Mouse (Mus musculus) lung, postnatal 0 days (tissue): ENCODE data around the gene Hook2. TPM values are rescaled to one million over a fixed set of nuclear protein-coding genes. Genes with fewer than 3 reads are reported as not detected.

ENCODE experiments used
- ATAC-seq: fragments of 200-750 bp; cut with Nextera tagmentation; 2 replicates; pipeline ENCODE4 v1.8.0; 2017; ENCODE audit warnings: moderate library complexity
- DNase-seq: peaks from one replicate; pipeline ENCODE4 v3.0.0-alpha.2; 2016; ENCODE audit warnings: low spot score
- H3K27ac ChIP-seq: fragments of 300-500 bp; sonication (generic); 2 replicates; pipeline ENCODE4 v1.5.1; 2014; ENCODE audit warnings: antibody characterized with exemption, mild to moderate bottlenecking, low read length, mixed read lengths
- H3K27me3 ChIP-seq: fragments of 300-500 bp; sonication (generic); replicated peaks from 2 replicates; pipeline ENCODE4 v1.6.1; 2014; ENCODE audit warnings: low read length, mixed read lengths; ENCODE audit not compliant: insufficient read depth
- H3K36me3 ChIP-seq: fragments of 300-500 bp; sonication (generic); 2 replicates; pipeline ENCODE4 v1.6.1; 2014; ENCODE audit warnings: low read length, mixed read lengths; ENCODE audit not compliant: insufficient read depth
- H3K4me1 ChIP-seq: fragments of 300-500 bp; sonication (generic); 2 replicates; pipeline ENCODE4 v1.6.1; 2014; ENCODE audit warnings: antibody characterized with exemption, low read depth, low read length, mixed read lengths; ENCODE audit not compliant: insufficient read depth
- H3K4me2 ChIP-seq: fragments of 300-500 bp; sonication (generic); replicated peaks from 2 replicates; pipeline ENCODE4 v1.6.1; 2014; ENCODE audit warnings: low read depth, mild to moderate bottlenecking, low read length, moderate library complexity, mixed read lengths
- H3K4me3 ChIP-seq: fragments of 300-500 bp; sonication (generic); 2 replicates; pipeline ENCODE4 v1.5.1; 2014; ENCODE audit warnings: low read depth, low read length
- H3K9ac ChIP-seq: fragments of 300-500 bp; sonication (generic); replicated peaks from 2 replicates; pipeline ENCODE4 v1.6.1; 2014; ENCODE audit warnings: low read depth, mild to moderate bottlenecking
- H3K9me3 ChIP-seq: fragments of 300-500 bp; sonication (generic); 2 replicates; pipeline ENCODE4 v1.6.1; 2016; ENCODE audit warnings: low read length, mixed read lengths
- CTCF ChIP-seq: IDR thresholded peaks from 2 replicates; pipeline ENCODE4 v1.5.1; 2016; ENCODE audit warnings: antibody characterized with exemption, mild to moderate bottlenecking
- EP300 ChIP-seq: IDR thresholded peaks from 2 replicates; pipeline ENCODE4 v1.6.1; 2016; ENCODE audit warnings: antibody characterized with exemption, mild to moderate bottlenecking, control low read depth
- WGBS: fragments of 180-500 bp; shearing (Covaris S2); extraction: QIAGEN DNeasy Blood & Tissue Kit; methylation state at CpG from one replicate; pipeline ENCODE4 v1.1.7; 2014; 5-methylcytosine and 5-hydroxymethylcytosine counted together
- polyA plus RNA-seq: library from polyadenylated mRNA; unstranded; fragments of >200 nt; fragmentation: Nextera tagmentation; extraction: Ambion mirVana; gene quantifications from 2 replicates; pipeline ENCODE4 v1.2.1, GENCODE M21; 2015

The Hook2 gene
- polyA plus RNA-seq, 1 experiment from 2014 or later = 19.2 TPM

GRCm38 (mm10) chr8:84976031-84976762, 14.2 kb upstream of the Hook2 start:
- H3K4me1 ChIP-seq = peaks cover 19% of the 10 kb centered on the region
- H3K9me3 ChIP-seq = no peaks in the 10 kb centered on the region
- peaks cover 3% of the 10 kb centered on the region; the same call in 1 of the 2 replicates for H3K36me3 ChIP-seq
- H3K9ac ChIP-seq = peak overlapping the region; percentile 96
- H3K27me3 ChIP-seq = no peaks in the 10 kb centered on the region
- ATAC-seq (peak; percentile 69), DNase-seq (peak; percentile 98)
- H3K4me2 ChIP-seq = peak overlapping the region; percentile 89
- H3K4me3 ChIP-seq = peak overlapping the region; percentile 93
- peak; percentile 62 for TF ChIP-seq EP300
- TF ChIP-seq CTCF = peak; percentile 17; the same call in 1 of the 2 replicates
- H3K27ac ChIP-seq = peak overlapping the region; percentile 99
- WGBS = under 1% methylated on average over 53 of the region's 61 CpGs

- H3K27ac ChIP-seq = peak overlapping the region; percentile 99
- no peaks in the 10 kb centered on the region for H3K9me3 ChIP-seq
- peak overlapping the region; percentile 93 for H3K4me3 ChIP-seq
- ATAC-seq (no peak), DNase-seq (no peak)
- H3K4me2 ChIP-seq = peak overlapping the region; percentile 89
- H3K36me3 ChIP-seq = peaks cover under 1% of the 10 kb centered on the region; the same call in 1 of the 2 replicates
- no peak for TF ChIP-seq EP300
- TF ChIP-seq CTCF = no peak; the same call in 1 of the 2 replicates
- no peaks in the 10 kb centered on the region for H3K27me3 ChIP-seq
- H3K4me1 ChIP-seq = peaks cover 26% of the 10 kb centered on the region
- 2% methylated on average over 25 of the region's 25 CpGs for WGBS
- H3K9ac ChIP-seq = peak overlapping the region; percentile 96
Measured at GRCm38 (mm10) chr8:84976763-84977434, 13.5 kb upstream of the Hook2 start.

- peak overlapping the region; percentile 96 for H3K9ac ChIP-seq
- H3K36me3 ChIP-seq = no peaks in the 10 kb centered on the region
- peaks cover 33% of the 10 kb centered on the region for H3K4me1 ChIP-seq
- ATAC-seq (no peak), DNase-seq (peak; percentile 86)
- H3K4me2 ChIP-seq = peak overlapping the region; percentile 89
- no peaks in the 10 kb centered on the region for H3K9me3 ChIP-seq
- no peak for TF ChIP-seq CTCF
- no peak for TF ChIP-seq EP300
- under 1% methylated on average over 63 of the region's 70 CpGs for WGBS
- H3K27me3 ChIP-seq = no peaks in the 10 kb centered on the region
- H3K27ac ChIP-seq = peak overlapping the region; percentile 99
- peak overlapping the region; percentile 93 for H3K4me3 ChIP-seq
Measured at GRCm38 (mm10) chr8:84977435-84978247, 12.8 kb upstream of the Hook2 start.

- Histone ChIP-seq H3K4me1 (peaks cover 35% of the 10 kb centered on the region), H3K4me3 (peak within 1 kb of the TSS; percentile 93), H3K27ac (peak within 1 kb of the TSS; percentile 99), H3K4me2 (peak within 1 kb of the TSS; percentile 89), H3K27me3 (no peaks in the 10 kb centered on the region), H3K36me3 (no peaks in the 10 kb centered on the region), H3K9me3 (no peaks in the 10 kb centered on the region), H3K9ac (peak within 1 kb of the TSS; percentile 96)
- WGBS = under 1% methylated on average over 56 of the region's 63 CpGs
- ATAC-seq (peak; percentile 53), DNase-seq (peak; percentile 98)
- TF ChIP-seq CTCF (no peak), EP300 (peak; percentile 95)
Measured at GRCm38 (mm10) chr8:84978248-84978940, 12.0 kb upstream of the Hook2 start, which contains the start of gene Junb. Gene Junb (minus strand): TSS chr8:84978718.

- 1% methylated on average over 37 of the region's 42 CpGs for WGBS
- DNase-seq = peak; percentile 97
- TF ChIP-seq CTCF (peak; percentile 4; the same call in 1 of the 2 replicates), EP300 (peak; percentile 71)
- H3K27ac ChIP-seq = peak overlapping the region; percentile 99
- peak overlapping the region; percentile 89 for H3K4me2 ChIP-seq
- no peaks in the 10 kb centered on the region for H3K27me3 ChIP-seq
- peak; percentile 58 for ATAC-seq
- peaks cover 46% of the 10 kb centered on the region for H3K4me1 ChIP-seq
- no peaks in the 10 kb centered on the region for H3K9me3 ChIP-seq
- peak overlapping the region; percentile 48 for H3K9ac ChIP-seq
- peak overlapping the region; percentile 33 for H3K4me3 ChIP-seq
- no peaks in the 10 kb centered on the region for H3K36me3 ChIP-seq
Measured at GRCm38 (mm10) chr8:84979599-84980421, 10.6 kb upstream of the Hook2 start.
